Mouse (Mus musculus) limb, embryonic 11.5 days (tissue): ENCODE measurements around the gene Abi3. TPM values are rescaled to one million over a fixed set of nuclear protein-coding genes. Genes with fewer than 3 reads are reported as not detected.

ENCODE experiments used
- ATAC-seq: fragments of 200-750 bp; cut with Nextera tagmentation; 2 replicates; pipeline ENCODE4 v1.8.0; 2017; ENCODE audit warnings: low read depth; ENCODE audit not compliant: insufficient number of reproducible peaks, low FRiP score, low TSS enrichment
- DNase-seq: peaks from one replicate; pipeline ENCODE4 v3.0.0-alpha.2; 2015; ENCODE audit warnings: low spot score
- H3K27ac ChIP-seq: fragments of 300-500 bp; sonication (generic); replicated peaks from 2 replicates; pipeline ENCODE4 v1.5.1; 2014; ENCODE audit warnings: low read depth, mild to moderate bottlenecking, low read length
- H3K27me3 ChIP-seq: fragments of 300-500 bp; sonication (generic); 2 replicates; pipeline ENCODE4 v1.6.1; 2014; ENCODE audit warnings: mild to moderate bottlenecking, low read length, mixed read lengths; ENCODE audit not compliant: control insufficient read depth, insufficient read depth
- H3K36me3 ChIP-seq: fragments of 300-500 bp; sonication (generic); 2 replicates; pipeline ENCODE4 v1.6.1; 2014; ENCODE audit warnings: mild to moderate bottlenecking, low read length, moderate library complexity, mixed read lengths; ENCODE audit not compliant: control insufficient read depth, insufficient read depth
- H3K4me1 ChIP-seq: fragments of 300-500 bp; sonication (generic); 2 replicates; pipeline ENCODE4 v1.6.1; 2014; ENCODE audit warnings: low read length, mixed read lengths; ENCODE audit not compliant: control insufficient read depth, insufficient read depth
- H3K4me2 ChIP-seq: fragments of 300-500 bp; sonication (generic); 2 replicates; pipeline ENCODE4 v1.6.1; 2014; ENCODE audit warnings: low read depth, mild to moderate bottlenecking, moderate library complexity; ENCODE audit not compliant: severe bottlenecking
- H3K4me3 ChIP-seq: fragments of 300-500 bp; sonication (generic); 2 replicates; pipeline ENCODE4 v1.5.1; 2014; ENCODE audit warnings: low read depth, low read length
- H3K9ac ChIP-seq: fragments of 300-500 bp; sonication (generic); 2 replicates; pipeline ENCODE4 v1.6.1; 2014; ENCODE audit warnings: mild to moderate bottlenecking, low read length
- H3K9me3 ChIP-seq: fragments of 300-500 bp; sonication (generic); 2 replicates; pipeline ENCODE4 v1.6.1; 2016; ENCODE audit warnings: low read length; ENCODE audit not compliant: control insufficient read depth
- WGBS: fragments of 180-500 bp; shearing (Covaris S2); extraction: QIAGEN DNeasy Blood & Tissue Kit; methylation state at CpG from one replicate; pipeline ENCODE4 v1.1.7; 2014; 5-methylcytosine and 5-hydroxymethylcytosine counted together
- polyA plus RNA-seq: library from polyadenylated mRNA; unstranded; fragments of >200 nt; fragmentation: Nextera tagmentation; extraction: Ambion mirVana; gene quantifications from 2 replicates; pipeline ENCODE4 v1.2.1, GENCODE M21; 2014

Gene Abi3
- polyA plus RNA-seq, 1 experiment from 2014 or later: 1.4 TPM

- no peak for DNase-seq
- ATAC-seq: no peak
- H3K36me3 ChIP-seq: no peaks in the 10 kb centered on the region
- H3K4me1 ChIP-seq: peaks cover 4% of the 10 kb centered on the region; the same call in 1 of the 2 replicates
- WGBS: 85% methylated on average over 5 of the region's 5 CpGs
- H3K9me3 ChIP-seq: no peaks in the 10 kb centered on the region
- H3K9ac ChIP-seq: no peak overlapping the region
- no peak overlapping the region for H3K4me2 ChIP-seq
- H3K4me3 ChIP-seq: no peak overlapping the region
- H3K27ac ChIP-seq: no peak overlapping the region
- peaks cover 12% of the 10 kb centered on the region; the same call in 1 of the 2 replicates for H3K27me3 ChIP-seq
These were observed 48.1 kb downstream of the Abi3 start for GRCm38 (mm10) chr11:95794201-95794600.

- WGBS: 92% methylated on average over 8 of the region's 8 CpGs
- no peak for ATAC-seq
- H3K4me2 ChIP-seq: no peak overlapping the region
These were observed 49.2 kb downstream of the Abi3 start for GRCm38 (mm10) chr11:95792950-95793509.

GRCm38 (mm10) chr11:95791787-95792186 lies 50.5 kb downstream of the Abi3 start:
- 79% methylated on average over 13 of the region's 13 CpGs for WGBS
- Histone ChIP-seq H3K36me3 (no peaks in the 10 kb centered on the region), H3K9ac (no peak overlapping the region), H3K4me3 (no peak overlapping the region), H3K27me3 (peaks cover 9% of the 10 kb centered on the region; the same call in 1 of the 2 replicates), H3K27ac (no peak overlapping the region), H3K4me1 (peaks cover 2% of the 10 kb centered on the region; the same call in 1 of the 2 replicates), H3K4me2 (no peak overlapping the region), H3K9me3 (no peaks in the 10 kb centered on the region)
- ATAC-seq: no peak
- DNase-seq: no peak

More at GRCm38 (mm10) chr11:95792950-95793509, 49.2 kb downstream of the Abi3 start:
- Histone ChIP-seq H3K27ac (no peak overlapping the region), H3K4me1 (peaks cover 4% of the 10 kb centered on the region; the same call in 1 of the 2 replicates), H3K36me3 (no peaks in the 10 kb centered on the region), H3K27me3 (peaks cover 12% of the 10 kb centered on the region; the same call in 1 of the 2 replicates), H3K9me3 (no peaks in the 10 kb centered on the region), H3K4me3 (no peak overlapping the region), H3K9ac (no peak overlapping the region)
- no peak for DNase-seq

GRCm38 (mm10) chr11:95789451-95789891 lies 52.8 kb downstream of the Abi3 start:
- ATAC-seq (no peak), DNase-seq (no peak)
- Histone ChIP-seq H3K36me3 (no peaks in the 10 kb centered on the region), H3K4me1 (no peaks in the 10 kb centered on the region), H3K9ac (no peak overlapping the region), H3K9me3 (no peaks in the 10 kb centered on the region), H3K4me3 (no peak overlapping the region), H3K27ac (no peak overlapping the region), H3K27me3 (no peaks in the 10 kb centered on the region), H3K4me2 (no peak overlapping the region)
- WGBS: 83% methylated on average over 8 of the region's 8 CpGs

GRCm38 (mm10) chr11:95786511-95786910 lies 55.8 kb downstream of the Abi3 start:
- H3K4me3 ChIP-seq: no peak overlapping the region
- no peaks in the 10 kb centered on the region for H3K4me1 ChIP-seq
- DNase-seq (no peak), ATAC-seq (no peak)
- 88% methylated on average over 6 of the region's 6 CpGs for WGBS
- H3K9ac ChIP-seq: no peak overlapping the region
- H3K27ac ChIP-seq: no peak overlapping the region
- no peaks in the 10 kb centered on the region for H3K36me3 ChIP-seq
- no peaks in the 10 kb centered on the region for H3K9me3 ChIP-seq
- H3K27me3 ChIP-seq: no peaks in the 10 kb centered on the region
- no peak overlapping the region for H3K4me2 ChIP-seq

- Histone ChIP-seq H3K27ac (no peak overlapping the region), H3K9me3 (no peaks in the 10 kb centered on the region), H3K27me3 (no peaks in the 10 kb centered on the region), H3K36me3 (no peaks in the 10 kb centered on the region), H3K4me2 (no peak overlapping the region), H3K4me1 (no peaks in the 10 kb centered on the region), H3K9ac (no peak overlapping the region), H3K4me3 (no peak overlapping the region)
- no peak for ATAC-seq
- peak; percentile 39 for DNase-seq
- WGBS: 90% methylated on average over 4 of the region's 4 CpGs
These were observed 56.6 kb downstream of the Abi3 start for GRCm38 (mm10) chr11:95785675-95786074.

GRCm38 (mm10) chr11:95783958-95784357 lies 58.3 kb downstream of the Abi3 start:
- DNase-seq: no peak
- WGBS: 87% methylated on average over 9 of the region's 9 CpGs
- no peak overlapping the region for H3K4me3 ChIP-seq
- H3K4me1 ChIP-seq: no peaks in the 10 kb centered on the region
- no peak overlapping the region for H3K27ac ChIP-seq
- no peak overlapping the region for H3K9ac ChIP-seq
- no peaks in the 10 kb centered on the region for H3K36me3 ChIP-seq
- no peaks in the 10 kb centered on the region for H3K9me3 ChIP-seq
- H3K4me2 ChIP-seq: no peak overlapping the region
- H3K27me3 ChIP-seq: no peaks in the 10 kb centered on the region
- no peak for ATAC-seq

- Histone ChIP-seq H3K9ac (no peak overlapping the region), H3K27ac (no peak overlapping the region), H3K4me3 (no peak overlapping the region), H3K4me2 (no peak overlapping the region), H3K27me3 (no peaks in the 10 kb centered on the region), H3K4me1 (no peaks in the 10 kb centered on the region), H3K9me3 (no peaks in the 10 kb centered on the region), H3K36me3 (no peaks in the 10 kb centered on the region)
- WGBS: 85% methylated on average over 4 of the region's 4 CpGs
- DNase-seq: no peak
- ATAC-seq: no peak
These were observed 58.8 kb downstream of the Abi3 start for GRCm38 (mm10) chr11:95783457-95783856.

- no peak for DNase-seq
- Histone ChIP-seq H3K36me3 (no peaks in the 10 kb centered on the region), H3K27ac (no peak overlapping the region), H3K27me3 (no peaks in the 10 kb centered on the region), H3K9ac (no peak overlapping the region), H3K4me2 (no peak overlapping the region), H3K4me1 (no peaks in the 10 kb centered on the region), H3K4me3 (no peak overlapping the region), H3K9me3 (no peaks in the 10 kb centered on the region)
- ATAC-seq: no peak
- 83% methylated on average over 11 of the region's 11 CpGs for WGBS
These were observed 60.7 kb downstream of the Abi3 start for GRCm38 (mm10) chr11:95781557-95781956.
